Mouse (Mus musculus) heart, postnatal 36 days (tissue): ENCODE measurements around the gene Gpr26. TPM values are rescaled to one million over a fixed set of nuclear protein-coding genes. Genes with fewer than 3 reads are reported as not detected.

Experiments
- DNase-seq, 2 experiments: peaks; one replicate each; pipeline ENCODE4 v3.0.0; 2021 to 2022
- intact Hi-C: fragments of 180-260 bp; cut with DNase I; formaldehyde crosslinking; loops from one replicate; pipeline ENCODE4 v1.15.1; 2025
- total RNA-seq, 2 experiments: library from RNA; stranded (reverse); gene quantifications; 2 replicates each; pipeline ENCODE4 v1.2.3; 2021

Gpr26 gene
- not detected for total RNA-seq

DNA sequence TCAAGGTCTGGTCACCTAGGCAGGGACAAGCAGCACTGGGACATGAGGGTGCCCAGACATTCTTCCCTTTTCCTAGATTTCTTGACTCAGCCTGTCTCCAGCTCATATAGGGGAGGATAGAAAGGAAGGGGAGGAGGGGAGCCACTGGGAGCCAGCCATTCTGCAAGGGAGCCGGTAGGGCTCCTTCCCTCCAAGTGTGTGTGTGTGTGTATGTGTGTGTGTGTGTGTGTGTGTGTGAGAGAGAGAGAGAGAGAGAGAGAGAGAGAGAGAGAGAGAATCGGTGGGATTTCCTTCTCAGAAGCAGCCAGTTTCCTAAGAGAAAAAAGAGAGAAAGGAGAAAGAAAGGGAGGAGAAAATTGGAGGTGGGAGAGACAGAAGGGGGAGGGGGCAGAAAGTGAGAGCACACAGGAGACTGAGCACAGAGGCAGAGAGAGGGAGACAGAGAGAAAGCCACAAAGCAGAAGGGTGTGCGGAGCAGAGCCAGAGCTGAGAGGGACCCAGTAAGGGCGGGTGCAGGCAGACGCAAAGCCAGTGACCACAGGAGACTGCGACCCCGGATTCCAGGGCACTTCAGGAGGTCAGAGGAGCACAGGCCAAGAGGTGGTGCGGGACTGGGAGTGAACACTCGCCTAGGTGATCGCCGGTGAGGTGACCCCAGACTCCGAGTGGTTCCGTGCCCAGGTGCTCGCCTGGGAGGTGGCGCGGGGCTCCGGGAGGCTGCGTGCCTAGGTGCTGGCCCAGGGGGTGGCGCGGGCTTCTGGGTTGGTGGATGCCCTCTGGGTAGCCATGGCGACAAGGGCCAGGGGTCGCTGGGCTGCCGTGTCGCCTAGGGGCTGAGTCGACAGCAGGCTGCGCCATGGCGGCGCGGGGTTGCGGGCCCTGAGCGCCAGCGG, at the start of gene Gpr26:
Gene Gpr26 (plus strand): TSS at position 438 of the 893 bp plus-strand sequence.
- intact Hi-C loops = no loop called here
- DNase-seq = no peak

DNA sequence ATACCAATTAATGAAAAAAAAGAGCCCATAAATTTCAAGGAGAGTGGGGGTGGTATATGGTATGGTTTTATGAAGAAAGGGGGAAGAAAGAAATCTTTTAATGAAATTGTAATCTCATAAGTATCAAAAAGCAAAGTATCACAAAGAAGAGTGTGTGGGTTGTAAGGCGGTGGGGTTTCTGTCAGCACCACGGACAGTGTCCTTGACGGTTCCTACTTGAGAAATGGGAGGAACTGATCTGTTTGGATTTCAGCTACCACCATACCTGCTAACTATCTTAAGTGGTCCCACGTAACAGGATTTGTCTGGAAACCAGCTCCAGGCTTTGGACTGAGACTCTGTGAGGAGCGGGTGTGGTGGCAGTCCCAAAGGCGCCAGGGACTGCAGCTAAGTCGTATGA, 48.9 kb upstream of the Gpr26 start:
- DNase-seq = no peak
- intact Hi-C loops = no loop called here

DNA sequence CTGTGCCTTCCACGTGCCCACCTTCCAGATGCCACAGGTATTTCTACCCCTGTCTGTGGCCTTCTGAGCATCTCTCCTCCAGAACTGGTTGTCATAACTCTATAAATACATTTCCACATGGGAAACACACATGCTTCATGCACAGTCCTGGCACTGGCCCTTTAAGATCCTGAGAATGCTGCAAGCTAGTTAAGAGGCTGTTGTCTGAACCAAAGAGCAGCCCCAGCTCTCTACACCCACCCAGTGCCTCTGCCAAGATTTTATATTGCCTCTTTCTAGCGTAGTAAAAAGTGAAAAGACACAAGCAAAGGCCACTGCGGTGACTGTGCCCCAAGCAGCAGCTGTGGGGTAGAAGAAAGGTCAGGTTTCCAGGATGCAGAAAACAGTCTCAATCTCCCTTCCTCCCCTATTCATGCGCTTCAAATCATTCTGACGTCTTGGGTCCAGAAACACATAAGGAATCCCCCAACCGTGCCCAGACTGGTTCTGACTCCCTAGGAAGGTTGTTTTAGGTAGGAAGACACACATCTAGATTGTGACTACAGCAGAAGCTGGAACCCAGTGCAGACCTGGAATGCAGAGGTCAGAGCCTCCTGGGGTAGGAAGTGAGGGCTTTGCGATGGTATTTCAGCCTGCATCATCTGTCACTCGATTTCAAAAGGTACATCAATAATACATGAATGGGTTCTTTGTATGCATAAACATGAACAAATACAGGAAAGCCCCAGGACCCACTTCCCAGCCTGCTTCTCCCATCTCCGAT, 38.8 kb upstream of the Gpr26 start:
- intact Hi-C loops = no loop called here
- DNase-seq = no peak

DNA sequence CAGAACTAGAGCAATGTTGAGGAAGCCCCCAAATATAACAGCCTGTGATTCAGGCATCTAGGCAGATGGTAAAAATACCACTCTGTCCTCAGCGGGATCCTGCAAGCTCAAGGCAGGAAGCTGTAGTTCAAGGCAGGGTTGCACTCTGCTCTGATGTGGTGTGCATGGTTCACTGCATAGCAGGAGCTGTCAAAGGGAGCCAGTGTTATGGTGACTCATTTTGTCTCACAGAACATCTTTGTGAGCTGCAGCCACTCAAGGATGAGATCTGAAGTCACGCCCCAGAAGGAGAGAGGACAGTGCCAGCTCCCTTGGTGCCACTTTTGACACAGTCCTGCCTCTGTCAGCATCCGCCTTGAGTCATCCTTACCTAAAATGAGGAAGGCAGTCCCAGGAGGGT, 28.6 kb upstream of the Gpr26 start:
- intact Hi-C loops = no loop called here
- DNase-seq = no peak

DNA sequence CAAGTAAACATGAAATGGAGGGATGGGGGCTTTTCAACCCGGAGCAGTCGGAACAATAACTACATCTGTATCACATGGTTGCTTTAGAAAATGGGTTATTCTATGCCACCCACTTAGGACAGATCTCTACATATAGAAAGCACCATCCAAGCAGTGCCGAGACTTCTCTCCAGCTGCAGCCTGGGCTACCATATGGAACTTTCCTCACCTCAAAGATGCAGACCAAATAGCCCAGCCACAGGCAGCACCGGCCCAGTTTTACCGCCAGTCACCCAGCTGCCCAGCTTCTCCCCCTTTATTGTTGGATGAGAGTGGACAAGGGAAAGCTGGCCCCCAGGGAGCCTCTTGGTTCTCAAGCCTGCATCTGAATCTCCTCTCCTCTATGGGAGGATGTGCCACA, 15.1 kb upstream of the Gpr26 start:
- intact Hi-C loops = no loop called here

DNA sequence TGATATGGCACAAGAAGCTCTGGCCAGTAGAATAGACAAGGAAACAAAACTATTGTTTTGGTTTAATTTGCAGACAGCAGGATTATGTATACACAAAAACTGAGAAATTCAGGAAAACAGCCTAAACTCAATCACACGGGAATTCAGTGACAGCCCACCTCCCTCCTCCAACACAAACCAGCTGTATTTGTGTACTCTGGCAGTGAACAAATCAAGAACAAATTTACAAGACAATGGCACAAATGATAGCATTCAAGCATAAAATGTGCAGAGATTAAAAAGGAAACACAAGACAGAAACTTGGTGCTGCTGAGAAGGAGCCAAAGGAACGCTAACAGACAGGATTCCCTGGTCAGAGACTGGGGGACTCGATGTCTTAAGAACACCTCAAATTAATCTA, 12.9 kb upstream of the Gpr26 start:
- no peak for DNase-seq
- intact Hi-C loops = no loop called here

More for the DNA sequence above, 15.1 kb upstream of the Gpr26 start:
- DNase-seq = no peak

DNA sequence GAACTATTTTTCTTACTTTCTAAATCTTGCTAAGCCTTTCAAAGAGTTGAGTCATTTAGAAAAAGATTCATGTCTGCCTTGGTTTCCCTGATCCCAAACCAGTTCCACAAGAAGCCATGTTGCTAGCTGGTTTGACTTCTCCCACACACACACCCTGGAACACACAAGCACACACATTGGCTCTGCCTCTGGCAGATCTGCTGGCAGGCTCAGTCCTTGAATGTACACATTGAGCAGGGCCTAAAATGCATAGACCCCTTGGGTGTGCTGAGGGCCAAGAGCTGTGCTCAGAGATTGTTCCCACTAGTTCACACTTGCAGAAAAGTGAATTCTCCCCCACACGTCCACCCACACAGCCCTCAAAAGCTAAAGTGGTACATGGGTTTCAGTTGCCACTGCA, 7.6 kb upstream of the Gpr26 start:
- intact Hi-C loops = no loop called here
- DNase-seq = no peak

DNA sequence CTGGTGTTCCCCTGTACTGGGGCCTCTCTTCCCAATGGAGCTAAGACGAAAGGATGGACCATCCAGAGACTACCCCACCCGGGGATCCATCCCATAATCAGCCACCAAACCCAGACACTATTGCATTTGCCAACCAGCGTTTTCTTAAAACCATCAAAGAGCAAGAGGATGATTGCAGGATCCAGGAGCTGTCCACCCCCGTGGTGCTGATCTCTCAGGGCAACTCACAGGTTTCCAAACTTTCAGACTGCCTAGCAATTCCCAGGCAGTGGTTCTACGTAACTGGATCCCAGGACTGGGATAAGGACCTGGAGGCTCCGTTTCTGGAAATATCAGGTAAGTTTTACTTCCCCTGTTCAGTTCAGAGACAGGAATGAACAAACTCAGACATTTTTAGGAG, 5.7 kb upstream of the Gpr26 start:
- DNase-seq = peak; percentile 10 to 30
- intact Hi-C loops = no loop called here

DNA sequence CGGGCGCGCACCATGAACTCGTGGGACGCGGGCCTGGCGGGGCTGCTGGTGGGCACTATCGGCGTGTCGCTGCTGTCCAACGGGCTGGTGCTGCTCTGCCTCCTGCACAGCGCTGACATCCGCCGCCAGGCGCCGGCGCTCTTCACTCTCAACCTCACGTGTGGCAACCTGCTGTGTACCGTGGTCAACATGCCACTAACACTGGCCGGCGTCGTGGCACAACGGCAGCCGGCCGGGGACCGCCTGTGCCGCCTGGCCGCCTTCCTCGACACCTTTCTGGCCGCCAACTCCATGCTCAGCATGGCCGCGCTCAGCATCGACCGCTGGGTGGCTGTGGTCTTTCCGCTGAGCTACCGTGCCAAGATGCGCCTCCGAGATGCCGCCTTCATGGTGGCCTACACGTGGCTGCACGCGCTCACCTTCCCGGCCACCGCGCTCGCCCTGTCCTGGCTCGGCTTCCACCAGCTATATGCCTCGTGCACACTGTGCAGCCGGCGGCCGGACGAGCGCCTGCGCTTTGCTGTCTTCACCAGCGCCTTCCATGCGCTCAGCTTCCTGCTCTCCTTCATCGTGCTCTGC, 745 bp downstream of the Gpr26 start:
- intact Hi-C loops = no loop called here
- no peak for DNase-seq

DNA sequence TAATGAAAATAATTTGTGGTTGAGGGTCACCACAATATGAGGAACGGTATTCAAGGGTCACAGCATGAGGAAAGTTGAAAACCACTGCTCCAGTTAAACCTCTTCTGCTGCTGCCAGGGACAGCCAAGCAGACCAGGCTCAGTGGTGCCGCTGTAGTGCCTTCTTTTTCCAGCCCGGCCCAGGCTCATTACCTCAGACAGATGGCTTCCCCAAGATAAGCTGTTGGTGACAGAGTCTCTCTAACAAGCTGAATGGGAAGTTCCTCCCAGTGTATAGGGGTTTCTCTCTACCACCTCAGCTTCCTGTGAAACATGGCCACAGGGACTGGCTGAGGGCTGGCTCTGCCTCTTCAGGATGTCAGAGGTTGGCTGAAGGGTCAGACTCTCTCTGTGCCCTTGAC, 4.0 kb downstream of the Gpr26 start:
- intact Hi-C loops = no loop called here
- no peak for DNase-seq

DNA sequence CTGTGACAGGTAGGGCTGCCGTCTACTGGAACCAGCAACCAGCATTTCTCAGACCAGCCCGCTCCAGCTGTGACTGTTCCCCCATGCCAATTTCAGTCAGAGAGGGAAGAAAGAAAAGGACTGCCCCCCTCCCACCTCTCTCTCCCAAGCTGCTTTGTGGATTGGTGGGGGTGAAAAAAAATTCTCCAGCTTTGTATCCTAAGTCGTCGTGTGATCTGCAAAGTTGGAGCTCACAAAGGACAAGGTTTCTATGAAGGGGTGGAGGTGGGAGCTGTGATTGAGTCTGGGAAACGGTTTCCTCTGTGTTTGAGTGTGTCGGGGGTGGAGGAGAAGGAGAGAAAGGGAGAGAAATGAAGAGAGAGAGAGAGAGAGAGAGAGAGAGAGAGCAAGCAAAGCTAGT, 9.6 kb downstream of the Gpr26 start:
- intact Hi-C loops = no loop called here

DNA sequence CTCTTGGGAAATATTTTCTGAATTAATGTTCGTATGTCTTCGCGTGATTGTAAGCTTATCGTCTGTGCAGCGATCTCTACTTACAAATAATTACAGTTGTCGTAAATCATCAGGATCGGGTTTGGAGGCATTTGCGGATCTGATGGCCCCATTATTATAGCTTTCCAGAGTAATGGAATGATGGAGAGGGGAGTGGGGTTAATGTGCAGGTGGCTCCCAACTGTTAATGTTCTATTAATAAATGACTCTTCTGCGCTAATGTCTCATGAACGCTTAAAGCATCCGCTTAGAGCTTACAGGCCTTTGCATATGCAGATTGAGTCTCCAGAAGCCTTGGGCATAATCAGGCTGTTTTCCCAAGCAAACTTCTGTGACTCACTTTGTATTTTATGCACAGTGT, 12.3 kb downstream of the Gpr26 start:
- intact Hi-C loops = no loop called here

More for the DNA sequence above, 9.6 kb downstream of the Gpr26 start:
- no peak for DNase-seq

DNA sequence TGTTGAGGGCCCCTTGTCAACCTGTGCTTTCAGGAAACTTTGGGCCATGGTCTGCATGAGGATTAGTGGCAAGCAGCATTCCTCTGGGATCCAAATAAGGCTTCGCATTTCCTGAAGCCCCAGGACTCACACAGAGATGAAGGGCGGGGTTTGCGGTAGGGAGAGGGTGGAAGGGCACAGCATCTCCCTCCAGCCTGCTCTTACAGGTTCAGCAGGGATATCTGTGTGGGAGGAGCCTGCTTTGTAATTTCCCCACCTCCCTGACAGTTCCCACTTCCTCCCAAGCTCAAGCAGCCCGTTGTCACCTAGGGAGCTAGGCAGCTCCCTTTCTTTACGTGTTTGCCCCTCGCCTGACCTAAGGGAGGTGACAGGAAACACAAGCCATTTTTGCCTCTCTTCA, 22.8 kb downstream of the Gpr26 start:
- DNase-seq = no peak
- intact Hi-C loops = no loop called here

More for the DNA sequence above, 12.3 kb downstream of the Gpr26 start:
- no peak for DNase-seq

DNA sequence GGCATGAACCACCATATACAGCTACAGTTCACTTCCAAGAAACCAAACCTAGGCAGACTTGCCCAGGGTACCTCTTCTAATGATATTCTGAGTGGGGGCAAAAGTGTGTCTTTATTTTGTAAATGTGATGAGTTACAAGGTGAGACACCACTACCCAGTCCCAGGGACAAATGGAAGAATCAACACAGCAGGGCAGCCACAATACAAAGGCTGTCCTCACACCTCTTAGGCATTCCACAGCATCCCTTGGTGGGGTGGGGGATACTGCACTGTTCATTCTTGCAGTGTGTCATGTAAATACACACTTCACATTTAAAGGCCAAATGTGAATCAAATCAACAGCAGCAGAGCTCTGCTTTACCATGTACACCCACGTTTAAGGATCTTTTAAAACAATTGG, 26.0 kb downstream of the Gpr26 start:
- intact Hi-C loops = no loop called here
- DNase-seq = no peak

DNA sequence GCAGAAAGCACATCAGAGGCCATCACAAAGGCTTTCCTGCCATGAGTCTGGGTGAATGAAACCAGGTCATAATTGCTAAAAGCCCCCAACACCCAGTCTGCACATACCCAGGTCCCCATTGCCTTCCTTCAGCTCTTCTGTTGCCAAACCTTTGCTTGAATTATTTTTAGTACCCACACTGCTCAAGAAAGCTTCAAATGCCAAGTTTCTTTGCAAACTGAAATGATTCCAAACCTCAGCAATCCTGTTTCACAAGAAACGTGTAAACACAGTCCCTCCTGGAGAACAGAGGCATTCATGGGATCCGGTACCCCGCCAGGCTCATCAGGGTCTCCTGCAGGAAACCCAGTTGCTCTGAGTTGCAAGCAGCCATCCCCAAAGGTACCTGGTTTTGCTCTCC, 26.6 kb downstream of the Gpr26 start:
- DNase-seq = no peak

DNA sequence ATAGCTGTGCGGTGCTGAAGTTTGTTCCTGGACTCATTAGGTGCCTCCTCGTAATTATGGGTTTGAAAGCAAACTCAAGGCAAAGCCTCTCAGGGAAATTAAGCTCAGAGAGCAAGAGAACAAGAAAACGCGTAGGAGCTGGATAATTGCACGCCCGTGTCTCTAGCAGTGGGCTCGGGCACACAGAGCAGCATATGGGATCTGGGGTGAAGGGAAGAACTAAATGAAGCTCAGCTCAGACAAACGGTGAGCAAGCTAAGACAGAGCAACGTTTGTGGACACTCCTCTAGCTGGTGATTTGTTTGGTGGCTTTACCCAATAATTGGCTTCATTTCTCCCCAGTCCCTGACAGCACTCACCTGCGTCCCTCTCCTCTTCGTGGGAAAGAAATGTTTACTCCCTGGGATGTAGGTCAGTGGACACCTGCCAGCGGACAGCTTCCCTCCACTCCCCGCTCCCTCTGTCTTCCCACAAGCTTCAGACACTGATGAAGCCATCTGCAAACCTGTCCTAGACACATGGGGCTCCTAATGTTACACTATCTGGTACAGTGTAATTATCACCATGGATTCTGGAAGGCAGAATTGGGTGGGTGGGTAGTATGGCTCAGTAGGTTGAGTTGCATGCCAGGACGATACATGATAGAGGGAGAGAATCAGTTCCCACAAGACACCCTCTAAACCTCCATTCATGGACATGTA, 39.9 kb downstream of the Gpr26 start:
- DNase-seq = no peak
- intact Hi-C loops = no loop called here

More for the DNA sequence above, 26.6 kb downstream of the Gpr26 start:
- intact Hi-C loops = no loop called here

DNA sequence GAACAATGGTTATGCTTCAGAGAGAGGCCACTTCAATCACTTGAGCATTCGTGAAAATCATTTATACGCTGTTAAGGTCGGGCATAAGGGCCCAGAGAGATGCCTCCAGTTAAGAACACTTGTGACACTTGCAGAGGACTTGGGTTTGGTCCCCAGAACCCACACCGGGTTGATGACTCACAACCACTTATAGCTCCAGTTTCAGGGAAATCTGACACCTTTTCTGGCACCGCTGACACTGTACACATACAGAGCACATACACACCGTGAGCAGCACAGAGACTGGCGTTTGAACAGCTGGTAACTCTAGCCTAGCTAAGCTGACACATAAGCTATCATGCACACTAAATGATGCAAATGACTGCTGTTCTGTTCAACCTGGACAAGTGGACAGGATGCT, 42.7 kb downstream of the Gpr26 start:
- intact Hi-C loops = no loop called here
- DNase-seq = no peak

DNA sequence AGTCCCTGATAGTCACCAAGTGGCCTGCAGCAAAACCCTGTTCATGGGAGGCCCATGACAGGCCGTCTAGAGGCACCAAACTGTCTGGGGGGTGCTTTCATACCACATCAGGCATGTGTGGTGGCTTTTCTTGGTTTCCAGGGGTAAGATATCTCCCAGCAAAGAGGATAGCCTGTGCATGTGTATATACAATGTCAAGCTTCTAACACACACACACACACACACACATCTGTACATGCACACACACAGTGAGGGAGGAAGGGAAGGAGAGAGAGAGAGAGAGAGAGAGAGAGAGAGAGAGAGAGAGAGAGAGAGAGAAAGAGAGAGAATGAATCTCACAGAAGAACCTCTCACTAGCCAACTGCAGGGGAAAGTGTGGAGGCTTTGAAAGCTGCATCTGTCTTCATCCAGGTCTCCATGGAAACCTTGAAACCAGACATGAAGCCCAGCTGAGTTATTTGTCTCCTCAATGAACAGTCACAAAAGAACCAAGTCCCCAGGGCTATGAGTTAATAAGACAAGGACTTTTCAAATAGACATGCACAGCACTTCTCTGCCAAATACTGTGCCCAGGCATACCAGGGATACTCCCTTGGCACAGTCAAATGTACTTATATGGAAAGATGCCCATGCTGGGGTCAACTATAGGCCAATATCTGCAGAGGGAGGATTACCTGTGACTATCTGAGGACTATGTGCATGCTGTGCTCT, 46.9 kb downstream of the Gpr26 start:
- DNase-seq = no peak
- intact Hi-C loops = no loop called here

DNA sequence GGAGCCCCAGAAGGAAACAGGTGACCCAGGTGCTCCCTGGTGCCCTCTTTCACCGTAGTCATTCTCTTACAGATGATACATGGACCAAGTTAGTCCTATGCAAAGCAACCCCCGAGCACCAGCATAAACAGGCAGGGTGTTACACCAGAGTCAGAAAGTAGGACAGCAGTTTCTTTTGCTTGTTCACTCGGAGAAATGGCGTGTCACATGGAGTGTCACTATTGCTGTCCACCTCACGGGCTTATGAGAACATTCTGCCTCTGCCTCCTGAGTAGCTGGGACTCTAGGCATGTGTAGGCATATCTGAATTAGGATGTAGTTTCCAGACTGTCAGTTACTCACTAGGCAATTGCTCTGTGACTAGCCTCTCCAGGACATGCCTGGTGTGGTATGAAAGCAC, 47.7 kb downstream of the Gpr26 start:
- no peak for DNase-seq
- intact Hi-C loops = no loop called here

DNA sequence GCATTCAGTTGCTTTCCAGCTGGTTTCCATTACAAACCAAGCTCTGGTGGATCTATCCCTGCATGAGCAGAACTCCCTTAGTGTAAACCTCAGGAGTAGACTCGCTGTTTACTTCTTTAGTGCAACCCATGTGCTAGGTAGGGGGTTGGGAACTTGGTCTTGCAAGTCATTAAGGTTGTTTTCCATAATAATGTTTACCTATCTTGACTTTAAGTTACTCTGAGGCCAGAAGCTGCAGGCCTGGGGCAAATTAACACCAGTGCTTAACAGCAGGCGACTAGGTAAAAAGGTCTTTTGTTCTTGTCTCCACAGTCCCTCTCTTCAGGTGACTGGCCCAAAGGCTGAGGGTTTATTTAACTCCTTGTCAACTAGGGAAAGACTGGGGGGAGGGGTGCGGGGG, 48.9 kb downstream of the Gpr26 start:
- intact Hi-C loops = no loop called here
- DNase-seq = no peak
